In the genomic region with DNA sequence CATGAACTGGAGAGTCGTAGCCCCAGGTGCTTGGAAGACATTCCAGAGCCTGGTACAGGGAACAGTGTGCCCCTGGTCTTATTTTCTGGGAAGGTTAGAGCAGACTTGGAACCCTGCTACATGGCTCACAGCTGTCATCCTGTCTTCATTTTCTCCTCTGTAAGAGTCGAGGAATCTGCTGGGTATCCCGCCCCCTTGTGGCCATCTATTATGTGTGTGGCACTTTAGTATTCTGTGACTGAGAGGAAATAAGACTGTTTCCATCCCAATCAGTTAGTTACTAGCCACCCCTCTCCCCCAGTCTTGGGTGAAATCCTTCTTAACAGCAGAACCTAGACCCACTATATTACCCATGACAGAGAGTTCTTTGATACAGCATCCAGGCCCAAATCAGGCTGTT, we compare ENCODE assay signal across 7 mouse cellular contexts. TPM values are rescaled to one million over a fixed set of nuclear protein-coding genes. Genes with fewer than 3 reads are reported as not detected.
DNase-seq lines count a peak whose midpoint lies in the region; ATAC-seq lines count a peak whose summit lies in the region.
"Not testable (repeated sequence)": the region's sequence is repeated elsewhere in the genome, so short reads cannot be mapped to it uniquely, and the experiment has no call there.

No protein-coding gene starts in this region.

- not testable (repeated sequence) for H3K4me1 ChIP-seq in intestine, embryonic 16.5 days (ENCODE audit: control insufficient read depth, insufficient read depth, low read length); midbrain, embryonic 11.5 days (ENCODE audit: control insufficient read depth, insufficient read depth, low read length)

- not testable (repeated sequence) for H3K27me3 ChIP-seq in intestine, embryonic 16.5 days (replicated peaks; ENCODE audit: control insufficient read depth, insufficient read depth, low read length); midbrain, embryonic 11.5 days (ENCODE audit: control insufficient read depth, insufficient read depth, low read length)

- H3K36me3 ChIP-seq in intestine, embryonic 16.5 days (ENCODE audit: control insufficient read depth, insufficient read depth, low read length); midbrain, embryonic 11.5 days (ENCODE audit: control insufficient read depth, insufficient read depth, low read length): not testable (repeated sequence)

- H3K4me3 ChIP-seq in intestine, embryonic 16.5 days (ENCODE audit: low read length); midbrain, embryonic 11.5 days (ENCODE audit: low read depth, low read length): not testable (repeated sequence)

- H3K27ac ChIP-seq in intestine, embryonic 16.5 days (ENCODE audit: low read length); midbrain, embryonic 11.5 days (ENCODE audit: low read depth, low read length): not testable (repeated sequence)

- H3K4me2 ChIP-seq in intestine, embryonic 16.5 days (ENCODE audit: low read depth, low read length); midbrain, embryonic 11.5 days: not testable (repeated sequence)

- peak; percentile 87 for ATAC-seq in common myeloid progenitor, adult 5-6 weeks (replicated peaks; ENCODE audit: low read depth, poor library complexity, severe bottlenecking)
- ATAC-seq in intestine, embryonic 16.5 days: peak; percentile 59; the same call in 1 of the 2 replicates
- ATAC-seq in midbrain, embryonic 11.5 days (ENCODE audit: low FRiP score): peak; percentile 70; the same call in 1 of the 2 replicates

- 10% methylated on average over 3 of the region's 3 CpGs for WGBS in intestine, embryonic 16.5 days
- 25% methylated on average over 3 of the region's 3 CpGs for WGBS in midbrain, embryonic 11.5 days

- H3K9ac ChIP-seq in intestine, embryonic 16.5 days (ENCODE audit: low read depth, low read length); midbrain, embryonic 11.5 days (ENCODE audit: low read length): not testable (repeated sequence)

- peak; percentile 39 for DNase-seq in adrenal gland, adult 18-20 months (ENCODE audit: low spot score in 2 of 2)
- peak; percentile 48 for DNase-seq in gastrocnemius, postnatal 14 days
- peak; percentile 37 to 51 for DNase-seq in left cerebral cortex, adult 18-20 months (ENCODE audit: low spot score in 2 of 2)
- not testable (repeated sequence) for DNase-seq in midbrain, embryonic 11.5 days (ENCODE audit: low spot score, missing footprints)
- peak; percentile 54 for DNase-seq in right cerebral cortex, postnatal 4 days

- intact Hi-C loops in gastrocnemius, postnatal 14 days (cut with DNase I; ENCODE audit: low total_unique reads): not testable (repeated sequence)

- not testable (repeated sequence) for H3K9me3 ChIP-seq in intestine, embryonic 16.5 days (ENCODE audit: control insufficient read depth, low read length); midbrain, embryonic 11.5 days (ENCODE audit: control insufficient read depth, low read length)

RNA-seq across cellular contexts. Expression of gene Zfp825, which starts 41.1 kb away (rescaled TPM):
- 1 to 10 TPM; 8.1 to 8.4 TPM for total RNA-seq in adrenal gland, adult 18-20 months (2021)
- total RNA-seq in common myeloid progenitor, adult 5-6 weeks (2017): 8.6 and 19.7 TPM in 2 replicates
- total RNA-seq in gastrocnemius, postnatal 14 days (2021): 1 to 10 TPM; 6.6 to 6.9 TPM
- 12.8 and 15.2 TPM in 2 replicates for polyA plus RNA-seq in intestine, embryonic 16.5 days (2015; fragmentation: Nextera tagmentation; extraction: Ambion mirVana)
- 1 to 10 TPM; 8.0 to 8.1 TPM for total RNA-seq in left cerebral cortex, adult 18-20 months (2021)
- polyA plus RNA-seq in midbrain, embryonic 11.5 days (2014; fragmentation: Nextera tagmentation; extraction: Ambion mirVana): 22.8 and 23.7 TPM in 2 replicates
